Mouse (Mus musculus) adrenal gland, postnatal 0 days (tissue): ENCODE data around the gene Gm20821. TPM values are rescaled to one million over a fixed set of nuclear protein-coding genes. Genes with fewer than 3 reads are reported as not detected.

ENCODE experiments used
- polyA plus RNA-seq: library from polyadenylated mRNA; unstranded; fragments of >200 nt; fragmentation: Nextera tagmentation; extraction: Ambion mirVana; gene quantifications from 2 replicates; pipeline ENCODE4 v1.2.1, GENCODE M21; 2015

The Gm20821 gene
- not detected in 2 replicates for polyA plus RNA-seq

DNA sequence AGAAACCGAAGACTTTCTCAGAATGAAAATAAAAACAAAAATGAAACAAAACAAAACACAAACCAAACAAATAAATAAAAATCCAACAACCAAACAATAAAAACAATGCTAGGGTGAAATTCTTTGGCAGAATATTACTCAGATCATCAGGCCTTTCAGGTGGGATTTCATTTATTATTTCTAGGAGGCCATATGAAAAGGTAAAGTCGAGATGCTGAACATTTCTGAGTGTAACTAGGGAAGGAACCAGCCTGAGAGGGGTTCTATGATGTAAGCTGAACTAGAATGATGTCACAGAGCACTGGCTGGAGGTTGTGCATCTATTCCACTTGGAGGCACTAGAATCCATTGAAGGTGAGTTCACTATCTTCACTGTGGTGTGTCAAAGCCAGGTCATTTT is at the start of gene Gm20821:
Gene Gm20821, plus strand, starts transcription at position 301 of the 400 bp plus-strand sequence.

